Mouse (Mus musculus) heart, adult 2 months (tissue): ENCODE results near the gene Olfr1416.

Source experiments
- CTCF ChIP-seq: fragments of 200-600 bp; IDR thresholded peaks from 2 replicates; pipeline ENCODE4 v1.8.1; 2022; ENCODE audit warnings: antibody characterized with exemption, mild to moderate bottlenecking, moderate library complexity
- EP300 ChIP-seq: fragments of 200-500 bp; IDR thresholded peaks from 2 replicates; pipeline ENCODE4 v1.6.1; 2011; ENCODE audit warnings: low read depth, low read length, control low read depth; ENCODE audit not compliant: insufficient read depth
- POLR2A ChIP-seq: fragments of 200-500 bp; IDR thresholded peaks from 2 replicates; pipeline ENCODE4 v1.6.1; 2011; ENCODE audit warnings: mild to moderate bottlenecking, low read depth, low read length, control low read depth; ENCODE audit not compliant: insufficient read depth

GRCm38 (mm10) chr1:92518561-92518960 is 33.6 kb upstream of the Olfr1416 start, which contains the start of gene Olfr1414:
- TF ChIP-seq POLR2A, result no peak
- no peak for TF ChIP-seq CTCF
- TF ChIP-seq EP300, result no peak
